In the genomic region with DNA sequence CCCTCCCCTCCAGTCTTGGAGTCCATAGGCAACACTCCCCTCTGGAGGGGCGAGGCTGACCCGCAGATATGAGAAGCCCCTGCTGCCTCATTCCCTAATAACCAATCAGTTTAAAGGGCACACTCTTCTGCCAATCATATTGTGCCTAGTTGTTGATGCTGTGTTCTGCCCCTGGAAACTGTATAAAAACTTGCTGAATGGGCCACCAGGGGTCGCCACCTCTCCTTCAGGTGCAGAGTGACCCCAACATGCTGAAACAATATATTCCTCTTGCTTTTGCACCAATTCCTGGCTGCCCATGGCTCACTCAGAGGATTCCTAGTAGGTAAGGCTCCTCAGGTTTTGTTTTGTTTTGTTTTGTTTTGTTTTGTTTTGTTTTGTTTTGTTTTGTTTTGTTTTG, we compare ENCODE assay signal across 10 mouse cellular contexts. TPM values are rescaled to one million over a fixed set of nuclear protein-coding genes. Genes with fewer than 3 reads are reported as not detected.
DNase-seq lines count a peak whose midpoint lies in the region; ATAC-seq and TF ChIP-seq lines count a peak whose summit lies in the region.
"Had no signal": no experiment of that assay in that cellular context is flagged by ENCODE, and none has a peak within 500 bp of the region (broad histone marks: within the 10 kb centered on the region; RNA-seq: fewer than 3 reads in every experiment).

No protein-coding gene starts in this region.

- TF ChIP-seq EP300 in lung, postnatal 0 days (IDR thresholded peaks at IDR 0.05) = no peak
- no peak for TF ChIP-seq EP300 in liver, embryonic 14.5 days (IDR thresholded peaks at IDR 0.05; ENCODE audit: low read depth)

- no peaks in the 10 kb centered on the region for H3K4me1 ChIP-seq in lung, postnatal 0 days (ENCODE audit: insufficient read depth, low read depth, low read length)
- H3K4me1 ChIP-seq in bone marrow, adult 2 months (ENCODE audit: control insufficient read depth, insufficient read depth, low read length) = peaks cover 1% of the 10 kb centered on the region
- no peaks in the 10 kb centered on the region for H3K4me1 ChIP-seq in liver, embryonic 14.5 days (replicated peaks; ENCODE audit: control insufficient read depth in 2 of 2, insufficient read depth in 2 of 2, low read length in 1 of 2)
- no peaks in the 10 kb centered on the region for H3K4me1 ChIP-seq in midbrain, embryonic 15.5 days
- H3K4me1 ChIP-seq: limb, embryonic 12.5 days had no signal

- peak; percentile 6 for DNase-seq in cerebellum, postnatal 10 days
- DNase-seq in cerebellum, adult 11-12 months = no peak
- DNase-seq in lung, postnatal 0 days (ENCODE audit: low spot score) = no peak
- DNase-seq in lung, postnatal 10 days = no peak
- no peak for DNase-seq in liver, embryonic 14.5 days (ENCODE audit: low read depth in 3 of 3, low spot score in 3 of 3)
- no peak for DNase-seq in urinary bladder, adult 2 months (ENCODE audit: low spot score)

- no peak overlapping the region for H3K9ac ChIP-seq in lung, postnatal 0 days (replicated peaks; ENCODE audit: low read depth)
- H3K9ac ChIP-seq in liver, embryonic 14.5 days (replicated peaks) = no peak overlapping the region
- no peak overlapping the region for H3K9ac ChIP-seq in midbrain, embryonic 15.5 days
- H3K9ac ChIP-seq: limb, embryonic 12.5 days had no signal

- TF ChIP-seq POLR2A in bone marrow, adult 2 months (IDR thresholded peaks at IDR 0.05; ENCODE audit: borderline replicate concordance, control insufficient read depth, low read depth, low read length) = no peak

- H3K27ac ChIP-seq in lung, postnatal 0 days (ENCODE audit: low read length) = no peak overlapping the region
- no peak overlapping the region for H3K27ac ChIP-seq in bone marrow, adult 2 months (ENCODE audit: control insufficient read depth, insufficient read depth, low read depth, low read length, poor library complexity)
- no peak overlapping the region for H3K27ac ChIP-seq in liver, embryonic 14.5 days
- no peak overlapping the region for H3K27ac ChIP-seq in midbrain, embryonic 15.5 days
- H3K27ac ChIP-seq: limb, embryonic 12.5 days had no signal

- no peaks in the 10 kb centered on the region for H3K36me3 ChIP-seq in lung, postnatal 0 days (ENCODE audit: insufficient read depth, low read length)
- H3K36me3 ChIP-seq in liver, embryonic 14.5 days (replicated peaks; ENCODE audit: control insufficient read depth, insufficient read depth, low read depth) = no peaks in the 10 kb centered on the region
- no peaks in the 10 kb centered on the region for H3K36me3 ChIP-seq in midbrain, embryonic 15.5 days (replicated peaks)
- H3K36me3 ChIP-seq: limb, embryonic 12.5 days had no signal

- no peaks in the 10 kb centered on the region for H3K9me3 ChIP-seq in lung, postnatal 0 days (ENCODE audit: low read length)
- no peaks in the 10 kb centered on the region for H3K9me3 ChIP-seq in liver, embryonic 14.5 days (ENCODE audit: control insufficient read depth, low read length)
- H3K9me3 ChIP-seq in midbrain, embryonic 15.5 days = no peaks in the 10 kb centered on the region
- H3K9me3 ChIP-seq: limb, embryonic 12.5 days had no signal

- H3K4me3 ChIP-seq in lung, postnatal 0 days (ENCODE audit: low read depth, low read length) = no peak overlapping the region
- H3K4me3 ChIP-seq in bone marrow, adult 2 months (replicated peaks; ENCODE audit: control insufficient read depth, low read depth, low read length) = no peak overlapping the region
- H3K4me3 ChIP-seq in liver, embryonic 14.5 days (ENCODE audit: insufficient read depth in 1 of 2, low read depth in 2 of 2, low read length in 2 of 2) = no peak overlapping the region
- no peak overlapping the region for H3K4me3 ChIP-seq in midbrain, embryonic 15.5 days
- H3K4me3 ChIP-seq: limb, embryonic 12.5 days had no signal

- ATAC-seq in lung, postnatal 0 days = no peak
- ATAC-seq in liver, embryonic 14.5 days (ENCODE audit: insufficient read depth) = no peak
- ATAC-seq in midbrain, embryonic 15.5 days (replicated peaks) = no peak

- H3K27me3 ChIP-seq in lung, postnatal 0 days (replicated peaks; ENCODE audit: insufficient read depth, low read length) = no peaks in the 10 kb centered on the region
- no peaks in the 10 kb centered on the region for H3K27me3 ChIP-seq in liver, embryonic 14.5 days (ENCODE audit: control insufficient read depth, insufficient read depth, low read length)
- H3K27me3 ChIP-seq in midbrain, embryonic 15.5 days (replicated peaks) = no peaks in the 10 kb centered on the region
- H3K27me3 ChIP-seq: limb, embryonic 12.5 days had no signal

- no peak overlapping the region for H3K4me2 ChIP-seq in lung, postnatal 0 days (replicated peaks; ENCODE audit: low read depth, low read length)
- H3K4me2 ChIP-seq in liver, embryonic 14.5 days (ENCODE audit: low read depth) = no peak overlapping the region
- H3K4me2 ChIP-seq in midbrain, embryonic 15.5 days = no peak overlapping the region
- H3K4me2 ChIP-seq: limb, embryonic 12.5 days had no signal

- 31% methylated on average over 3 of the region's 3 CpGs for WGBS in lung, postnatal 0 days
- 21% methylated on average over 3 of the region's 3 CpGs for WGBS in bone marrow, adult 2 months
- WGBS in liver, embryonic 14.5 days (ENCODE audit: insufficient replicate concordance) = 26% methylated on average over 3 of the region's 3 CpGs
- 44% methylated on average over 3 of the region's 3 CpGs for WGBS in midbrain, embryonic 15.5 days

- 0 out of 2 replicates have a peak, but pooled peaks have one; percentile 8 for TF ChIP-seq CTCF in lung, postnatal 0 days (IDR thresholded peaks at IDR 0.05)
- TF ChIP-seq CTCF in bone marrow, adult 2 months (IDR thresholded peaks at IDR 0.05; ENCODE audit: control insufficient read depth, insufficient read depth, low read length) = peak; percentile 40; the same call in 1 of the 2 replicates
- TF ChIP-seq CTCF in liver, embryonic 14.5 days (IDR thresholded peaks at IDR 0.05; ENCODE audit: low read depth) = peak; percentile 53

RNA-seq across cellular contexts. Expression of a gene that starts 3.8 kb away (rescaled TPM):
- not detected in 2 replicates for polyA plus RNA-seq in lung, postnatal 0 days (2015; fragmentation: Nextera tagmentation; extraction: Ambion mirVana)
- polyA plus RNA-seq in bone marrow, adult 2 months (2011; ENCODE audit: insufficient read depth, insufficient read length, low replicate concordance, missing spikeins) = not detected in 2 replicates
- not detected in 2 replicates for polyA plus RNA-seq in liver, embryonic 14.5 days (2012; rRNA removed)
- polyA plus RNA-seq in liver, embryonic 14.5 days (2014; fragmentation: Nextera tagmentation; extraction: Ambion mirVana) = not detected in 2 replicates
- 0.07 TPM in 1 of 2 replicates, not detected in the other for polyA plus RNA-seq in urinary bladder, adult 2 months (2012; rRNA removed)
- not detected in 2 replicates for polyA plus RNA-seq in midbrain, embryonic 15.5 days (2015; fragmentation: Nextera tagmentation; extraction: Ambion mirVana)
- polyA plus RNA-seq: C2C12; limb, embryonic 12.5 days had no signal

RNA-seq across cellular contexts. Expression of a gene that starts 5.3 kb away (rescaled TPM):
- polyA plus RNA-seq in lung, postnatal 0 days (2015; fragmentation: Nextera tagmentation; extraction: Ambion mirVana) = 0.04 TPM in 1 of 2 replicates, not detected in the other
- not detected in 2 replicates for polyA plus RNA-seq in bone marrow, adult 2 months (2011; ENCODE audit: insufficient read depth, insufficient read length, low replicate concordance, missing spikeins)
- 0.04 TPM in 2 replicates for polyA plus RNA-seq in liver, embryonic 14.5 days (2012; rRNA removed)
- polyA plus RNA-seq in liver, embryonic 14.5 days (2014; fragmentation: Nextera tagmentation; extraction: Ambion mirVana) = 0.05 TPM in 1 of 2 replicates, not detected in the other
- 1.1 and 1.4 TPM in 2 replicates for polyA plus RNA-seq in urinary bladder, adult 2 months (2012; rRNA removed)
- not detected in 2 replicates for polyA plus RNA-seq in midbrain, embryonic 15.5 days (2015; fragmentation: Nextera tagmentation; extraction: Ambion mirVana)
- polyA plus RNA-seq: C2C12; limb, embryonic 12.5 days had no signal

RNA-seq across cellular contexts. Expression of a gene that starts 25.9 kb away (rescaled TPM):
- not detected in 2 replicates for polyA plus RNA-seq in lung, postnatal 0 days (2015; fragmentation: Nextera tagmentation; extraction: Ambion mirVana)
- polyA plus RNA-seq in bone marrow, adult 2 months (2011; ENCODE audit: insufficient read depth, insufficient read length, low replicate concordance, missing spikeins) = not detected in 2 replicates
- not detected in 2 replicates for polyA plus RNA-seq in liver, embryonic 14.5 days (2012; rRNA removed)
- polyA plus RNA-seq in liver, embryonic 14.5 days (2014; fragmentation: Nextera tagmentation; extraction: Ambion mirVana) = not detected in 2 replicates
- polyA plus RNA-seq in urinary bladder, adult 2 months (2012; rRNA removed) = not detected in 2 replicates
- not detected in 2 replicates for polyA plus RNA-seq in midbrain, embryonic 15.5 days (2015; fragmentation: Nextera tagmentation; extraction: Ambion mirVana)
- polyA plus RNA-seq: C2C12; limb, embryonic 12.5 days had no signal

RNA-seq across cellular contexts. Expression of a gene that starts 28.5 kb away (rescaled TPM):
- polyA plus RNA-seq in lung, postnatal 0 days (2015; fragmentation: Nextera tagmentation; extraction: Ambion mirVana) = not detected in 2 replicates
- polyA plus RNA-seq in bone marrow, adult 2 months (2011; ENCODE audit: insufficient read depth, insufficient read length, low replicate concordance, missing spikeins) = not detected in 2 replicates
- polyA plus RNA-seq in liver, embryonic 14.5 days (2012; rRNA removed) = not detected in 2 replicates
- polyA plus RNA-seq in liver, embryonic 14.5 days (2014; fragmentation: Nextera tagmentation; extraction: Ambion mirVana) = not detected in 2 replicates
- polyA plus RNA-seq in urinary bladder, adult 2 months (2012; rRNA removed) = not detected in 2 replicates
- polyA plus RNA-seq in midbrain, embryonic 15.5 days (2015; fragmentation: Nextera tagmentation; extraction: Ambion mirVana) = not detected in 2 replicates
- polyA plus RNA-seq: C2C12; limb, embryonic 12.5 days had no signal

RNA-seq across cellular contexts. Expression of a gene that starts 51.1 kb away (rescaled TPM):
- polyA plus RNA-seq in lung, postnatal 0 days (2015; fragmentation: Nextera tagmentation; extraction: Ambion mirVana) = not detected in 2 replicates
- not detected in 2 replicates for polyA plus RNA-seq in bone marrow, adult 2 months (2011; ENCODE audit: insufficient read depth, insufficient read length, low replicate concordance, missing spikeins)
- not detected in 2 replicates for polyA plus RNA-seq in liver, embryonic 14.5 days (2012; rRNA removed)
- polyA plus RNA-seq in liver, embryonic 14.5 days (2014; fragmentation: Nextera tagmentation; extraction: Ambion mirVana) = not detected in 2 replicates
- not detected in 2 replicates for polyA plus RNA-seq in urinary bladder, adult 2 months (2012; rRNA removed)
- not detected in 2 replicates for polyA plus RNA-seq in midbrain, embryonic 15.5 days (2015; fragmentation: Nextera tagmentation; extraction: Ambion mirVana)
- polyA plus RNA-seq: C2C12; limb, embryonic 12.5 days had no signal

Comparison
In these comparisons a context has a peak if more than half of its experiments do, and no peak if none do; other contexts are left out.
1. DNase-seq: peak in cerebellum, postnatal 10 days (2 of 2); none in cerebellum, adult 11-12 months (single experiment), lung, postnatal 0 days (single experiment), lung, postnatal 10 days (single experiment), liver, embryonic 14.5 days (0 of 3) and urinary bladder, adult 2 months (single experiment).
2. Peak in every context shown above with its lines, with median percentiles within 50 percentile points of each other: CTCF ChIP-seq.